ENCODE assay signal across 8 mouse cellular contexts in the genomic region with DNA sequence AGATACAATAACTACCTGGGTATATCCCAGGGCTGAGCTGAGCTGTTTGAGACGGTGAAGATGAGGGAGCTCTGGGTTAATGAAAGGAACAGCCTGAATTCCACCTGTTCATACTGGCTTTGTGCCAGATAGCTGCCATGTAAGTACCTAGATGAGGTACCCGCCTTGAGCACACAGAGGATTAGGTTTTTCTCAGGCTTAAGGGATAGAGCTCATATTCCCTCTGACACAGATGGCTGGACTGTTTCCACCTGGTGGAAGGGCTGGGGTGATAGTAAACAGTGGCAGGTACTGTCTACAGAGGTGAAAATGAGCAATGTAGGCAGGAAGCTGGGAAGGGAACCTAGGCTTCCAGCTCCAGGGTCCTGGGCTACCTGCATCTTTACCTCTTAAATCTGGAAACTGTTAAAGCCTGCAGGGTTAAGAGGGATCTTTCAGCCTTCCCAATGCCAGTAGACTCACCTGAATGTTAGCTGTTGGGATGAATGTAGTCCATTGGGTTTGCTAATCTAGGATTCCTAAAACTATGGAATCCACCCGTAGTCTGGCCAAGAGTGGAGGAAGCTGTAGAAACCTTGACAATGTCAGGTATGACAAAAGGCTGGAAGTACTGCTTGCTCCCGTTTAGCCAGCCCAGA. TPM values are rescaled to one million over a fixed set of nuclear protein-coding genes. Genes with fewer than 3 reads are reported as not detected.
DNase-seq lines count a peak whose midpoint lies in the region; ATAC-seq and TF ChIP-seq lines count a peak whose summit lies in the region.

No protein-coding gene starts in this region.

- H3K36me3 ChIP-seq in kidney, postnatal 0 days (ENCODE audit: insufficient read depth, low read length), result peaks cover 23% of the 10 kb centered on the region
- H3K36me3 ChIP-seq in lung, postnatal 0 days (ENCODE audit: insufficient read depth, low read length), result peaks cover 13% of the 10 kb centered on the region

- no peaks in the 10 kb centered on the region for H3K27me3 ChIP-seq in kidney, postnatal 0 days (ENCODE audit: insufficient read depth, low read length)
- no peaks in the 10 kb centered on the region for H3K27me3 ChIP-seq in lung, postnatal 0 days (replicated peaks; ENCODE audit: insufficient read depth, low read length)

- peak overlapping the region; percentile 98 for H3K4me2 ChIP-seq in kidney, postnatal 0 days (ENCODE audit: low read length)
- H3K4me2 ChIP-seq in lung, postnatal 0 days (replicated peaks; ENCODE audit: low read depth, low read length), result no peak overlapping the region; the same call in 1 of the 2 replicates

- TF ChIP-seq CTCF in kidney, postnatal 0 days (IDR thresholded peaks at IDR 0.05; ENCODE audit: low read depth), result no peak
- no peak for TF ChIP-seq CTCF in brain, embryonic 14.5 days (IDR thresholded peaks at IDR 0.05; ENCODE audit: borderline replicate concordance, extremely low read depth, insufficient read depth, insufficient read length)
- no peak for TF ChIP-seq CTCF in lung, postnatal 0 days (IDR thresholded peaks at IDR 0.05)

- H3K9me3 ChIP-seq in kidney, postnatal 0 days (replicated peaks; ENCODE audit: low read length), result no peaks in the 10 kb centered on the region
- H3K9me3 ChIP-seq in lung, postnatal 0 days (ENCODE audit: low read length), result no peaks in the 10 kb centered on the region

- no peak for DNase-seq in kidney, postnatal 0 days (ENCODE audit: low spot score)
- DNase-seq in kidney, adult 11 months, result no peak
- DNase-seq in brain, embryonic 14.5 days (ENCODE audit: low read depth), result peak; percentile 50
- DNase-seq in heart, postnatal 4 days, result peak; percentile 26
- peak; percentile 60 for DNase-seq in lung, postnatal 0 days (ENCODE audit: low spot score)
- peak; percentile 10 for DNase-seq in yolk sac, embryonic 10.5 days (ENCODE audit: low spot score)
- DNase-seq in c-Kit-positive CD71-positive TER-119-positive erythroid progenitor cells, embryonic 14.5 days (ENCODE audit: low spot score), result no peak
- DNase-seq in embryo, embryonic 10.5 days (ENCODE audit: low spot score), result no peak

- peak overlapping the region; percentile 62; the same call in 1 of the 2 replicates for H3K27ac ChIP-seq in kidney, postnatal 0 days
- 0 out of 2 replicates have a peak overlapping the region, but pooled peaks have one; percentile 16 for H3K27ac ChIP-seq in lung, postnatal 0 days (ENCODE audit: low read length)

- TF ChIP-seq EP300 in lung, postnatal 0 days (IDR thresholded peaks at IDR 0.05), result no peak

- ATAC-seq in kidney, postnatal 0 days (replicated peaks; ENCODE audit: low FRiP score, low read depth), result no peak
- no peak for ATAC-seq in lung, postnatal 0 days

- H3K9ac ChIP-seq in kidney, postnatal 0 days (ENCODE audit: low read depth, low read length), result peak overlapping the region; percentile 98; the same call in 1 of the 2 replicates
- peak overlapping the region; percentile 100; the same call in 1 of the 2 replicates for H3K9ac ChIP-seq in lung, postnatal 0 days (replicated peaks; ENCODE audit: low read depth)

- peak overlapping the region; percentile 90; the same call in 1 of the 2 replicates for H3K4me3 ChIP-seq in kidney, postnatal 0 days (replicated peaks; ENCODE audit: low read depth, low read length)
- H3K4me3 ChIP-seq in lung, postnatal 0 days (ENCODE audit: low read depth, low read length), result no peak overlapping the region

- no peak for TF ChIP-seq POLR2A in brain, embryonic 14.5 days (IDR thresholded peaks at IDR 0.05; ENCODE audit: borderline replicate concordance, extremely low read depth, insufficient read depth, insufficient read length, poor library complexity, severe bottlenecking)

- peaks cover 28% of the 10 kb centered on the region for H3K4me1 ChIP-seq in kidney, postnatal 0 days (replicated peaks; ENCODE audit: insufficient read depth, low read length)
- H3K4me1 ChIP-seq in lung, postnatal 0 days (ENCODE audit: insufficient read depth, low read depth, low read length), result peaks cover 18% of the 10 kb centered on the region; the same call in 1 of the 2 replicates

- 26% methylated on average over 4 of the region's 4 CpGs for WGBS in kidney, postnatal 0 days
- 22% methylated on average over 4 of the region's 4 CpGs for WGBS in lung, postnatal 0 days

RNA-seq across cellular contexts. Expression of gene Atf4, which starts 2.7 kb away (rescaled TPM):
- 116 and 118 TPM in 2 replicates for polyA plus RNA-seq in kidney, postnatal 0 days (2015; fragmentation: Nextera tagmentation; extraction: Ambion mirVana)
- 236 and 364 TPM in 2 replicates for polyA plus RNA-seq in brain, embryonic 14.5 days (2012; rRNA removed)
- 100 to 1,000 TPM; 119 to 131 TPM for total RNA-seq in heart, postnatal 4 days (2021)
- 113 and 115 TPM in 2 replicates for polyA plus RNA-seq in lung, postnatal 0 days (2015; fragmentation: Nextera tagmentation; extraction: Ambion mirVana)

RNA-seq across cellular contexts. Expression of gene Rps19bp1, which starts 6.4 kb away (rescaled TPM):
- 53.5 and 62.7 TPM in 2 replicates for polyA plus RNA-seq in kidney, postnatal 0 days (2015; fragmentation: Nextera tagmentation; extraction: Ambion mirVana)
- 51.4 and 54.7 TPM in 2 replicates for polyA plus RNA-seq in brain, embryonic 14.5 days (2012; rRNA removed)
- total RNA-seq in heart, postnatal 4 days (2021), result 10 to 100 TPM; 26.1 to 27.2 TPM
- polyA plus RNA-seq in lung, postnatal 0 days (2015; fragmentation: Nextera tagmentation; extraction: Ambion mirVana), result 34.7 and 36.1 TPM in 2 replicates

RNA-seq across cellular contexts. Expression of gene AC140267.1, which starts 22.1 kb away (rescaled TPM):
- polyA plus RNA-seq in kidney, postnatal 0 days (2015; fragmentation: Nextera tagmentation; extraction: Ambion mirVana), result not detected in 2 replicates
- polyA plus RNA-seq in brain, embryonic 14.5 days (2012; rRNA removed), result not detected in 2 replicates
- total RNA-seq in heart, postnatal 4 days (2021), result 10 to 100 TPM; 20.3 to 24.3 TPM
- not detected in 2 replicates for polyA plus RNA-seq in lung, postnatal 0 days (2015; fragmentation: Nextera tagmentation; extraction: Ambion mirVana)

RNA-seq across cellular contexts. Expression of gene Mief1, which starts 23.9 kb away (rescaled TPM):
- polyA plus RNA-seq in kidney, postnatal 0 days (2015; fragmentation: Nextera tagmentation; extraction: Ambion mirVana), result 19.9 and 20.5 TPM in 2 replicates
- 14.3 and 20.8 TPM in 2 replicates for polyA plus RNA-seq in brain, embryonic 14.5 days (2012; rRNA removed)
- total RNA-seq in heart, postnatal 4 days (2021), result 10 to 100 TPM; 38.0 to 38.3 TPM
- 13.2 and 13.7 TPM in 2 replicates for polyA plus RNA-seq in lung, postnatal 0 days (2015; fragmentation: Nextera tagmentation; extraction: Ambion mirVana)

RNA-seq across cellular contexts. Expression of gene Cacna1i, which starts 29.3 kb away (rescaled TPM):
- polyA plus RNA-seq in kidney, postnatal 0 days (2015; fragmentation: Nextera tagmentation; extraction: Ambion mirVana), result not detected in 2 replicates
- 3.1 and 6.5 TPM in 2 replicates for polyA plus RNA-seq in brain, embryonic 14.5 days (2012; rRNA removed)
- under 1 TPM in 1 of 2 experiments, not detected in 1; 0.05 TPM for total RNA-seq in heart, postnatal 4 days (2021)
- polyA plus RNA-seq in lung, postnatal 0 days (2015; fragmentation: Nextera tagmentation; extraction: Ambion mirVana), result not detected in 2 replicates

Comparison
In these comparisons a context has a peak if more than half of its experiments do, and no peak if none do; other contexts are left out.
1. DNase-seq: peak in brain, embryonic 14.5 days (single experiment), heart, postnatal 4 days (single experiment), lung, postnatal 0 days (single experiment) and yolk sac, embryonic 10.5 days (single experiment); none in kidney, postnatal 0 days (single experiment), kidney, adult 11 months (single experiment), c-Kit-positive CD71-positive TER-119-positive erythroid progenitor cells, embryonic 14.5 days (single experiment) and embryo, embryonic 10.5 days (single experiment).